Mouse (Mus musculus) liver, adult 2 months (tissue): Measurements from ENCODE around the gene Otud4.

Experiments
- CTCF ChIP-seq: fragments of 200-500 bp; IDR thresholded peaks from 2 replicates; pipeline ENCODE4 v1.5.1; 2011; ENCODE audit warnings: low read depth, low read length, control low read depth
- POLR2A ChIP-seq: fragments of 200-500 bp; IDR thresholded peaks from 2 replicates; pipeline ENCODE4 v1.6.1; 2011; ENCODE audit warnings: low read length, control low read depth; ENCODE audit not compliant: insufficient read depth; ENCODE audit errors: extremely low read depth

- TF ChIP-seq CTCF: no peak
- TF ChIP-seq POLR2A: no peak
Measured at GRCm38 (mm10) chr8:79723308-79723707, 83.9 kb downstream of the Otud4 start.
